Mouse (Mus musculus) myocyte (in vitro differentiated cells): ENCODE data around the gene Nlrp9b. TPM values are rescaled to one million over a fixed set of nuclear protein-coding genes. Genes with fewer than 3 reads are reported as not detected.

Experiments
- H3K27me3 ChIP-seq: one replicate; pipeline ENCODE4 v1.6.1; 2011; ENCODE audit not compliant: control insufficient read depth, insufficient read depth, insufficient read length
- H3K36me3 ChIP-seq: one replicate; pipeline ENCODE4 v1.6.1; 2011; ENCODE audit not compliant: control insufficient read depth, insufficient read depth
- H3K4me2 ChIP-seq: one replicate; pipeline ENCODE4 v1.6.1; 2011; ENCODE audit warnings: low read depth, control low read depth
- H3K4me3 ChIP-seq: one replicate; pipeline ENCODE4 v1.5.1; 2011; ENCODE audit warnings: mild to moderate bottlenecking, control low read depth, moderate library complexity
- H3K79me2 ChIP-seq: one replicate; pipeline ENCODE4 v1.6.1; 2011; ENCODE audit not compliant: control insufficient read depth, insufficient read depth
- H3ac ChIP-seq: one replicate; pipeline ENCODE4 v1.6.1; 2011; ENCODE audit not compliant: control insufficient read depth, insufficient read length
- CEBPB ChIP-seq: IDR thresholded peaks from 2 replicates; pipeline ENCODE4 v1.6.1; 2011; ENCODE audit warnings: mild to moderate bottlenecking, moderate library complexity; ENCODE audit not compliant: poor library complexity, insufficient read depth, severe bottlenecking
- E2F4 ChIP-seq: IDR thresholded peaks from one replicate; pipeline ENCODE4 v1.6.1; 2011; ENCODE audit warnings: mild to moderate bottlenecking, control low read depth, moderate library complexity; ENCODE audit not compliant: insufficient read depth
- MAX ChIP-seq: IDR thresholded peaks from one replicate; pipeline ENCODE4 v1.6.1; 2011; ENCODE audit warnings: low read depth, mild to moderate bottlenecking, control low read depth
- MYOD1 ChIP-seq, 3 experiments: IDR thresholded peaks; one replicate each; pipeline ENCODE4 v1.6.1; 2011; ENCODE audit warnings: control low read depth in 2 of 3, low read depth in 2 of 3, mild to moderate bottlenecking in 2 of 3, moderate library complexity in 1 of 3; ENCODE audit not compliant: insufficient read length in 2 of 3, control insufficient read depth in 1 of 3
- MYOG ChIP-seq, 3 experiments: IDR thresholded peaks; one replicate each; pipeline ENCODE4 v1.6.1; 2011; ENCODE audit warnings: control low read depth in 2 of 3, low read depth in 2 of 3, mild to moderate bottlenecking in 2 of 3; ENCODE audit not compliant: insufficient read length in 2 of 3, control insufficient read depth in 1 of 3, insufficient read depth in 1 of 3
- POLR2A ChIP-seq: IDR thresholded peaks from one replicate; pipeline ENCODE4 v1.6.1; 2011; ENCODE audit warnings: low read depth, mild to moderate bottlenecking, control low read depth, moderate library complexity; ENCODE audit not compliant: insufficient read length
- POLR2AphosphoS2 ChIP-seq: IDR thresholded peaks from one replicate; pipeline ENCODE4 v1.6.1; 2011; ENCODE audit warnings: low read depth, control low read depth; ENCODE audit not compliant: insufficient read length
- REST ChIP-seq: IDR thresholded peaks from one replicate; pipeline ENCODE4 v1.6.1; 2011; ENCODE audit warnings: mild to moderate bottlenecking, control low read depth, moderate library complexity; ENCODE audit not compliant: insufficient read depth, insufficient read length
- SRF ChIP-seq: IDR thresholded peaks from one replicate; pipeline ENCODE4 v1.6.1; 2011; ENCODE audit warnings: low read depth; ENCODE audit not compliant: control insufficient read depth, insufficient read length
- TCF12 ChIP-seq: IDR thresholded peaks from one replicate; pipeline ENCODE4 v1.6.1; 2011; ENCODE audit warnings: mild to moderate bottlenecking, control low read depth; ENCODE audit not compliant: poor library complexity, insufficient read depth, severe bottlenecking
- TCF3 ChIP-seq: IDR thresholded peaks from one replicate; pipeline ENCODE4 v1.6.1; 2011; ENCODE audit warnings: low read depth, control low read depth; ENCODE audit not compliant: insufficient read length
- USF1 ChIP-seq: IDR thresholded peaks from one replicate; pipeline ENCODE4 v1.6.1; 2011; ENCODE audit warnings: low read depth, mild to moderate bottlenecking, control low read depth, moderate library complexity
- polyA plus RNA-seq: library from polyadenylated mRNA; unstranded; fragments of >200 nt; fragmentation: generic; extraction: Trizol; gene quantifications from one replicate; pipeline ENCODE4 v1.2.1, GENCODE M21; 2012; ENCODE audit warnings: missing spikeins

The Nlrp9b gene
- polyA plus RNA-seq, 1 experiment = not detected

- Histone ChIP-seq H3K27me3 (no peaks in the 10 kb centered on the region), H3K36me3 (no peaks in the 10 kb centered on the region), H3ac (no peak overlapping the region), H3K79me2 (no peaks in the 10 kb centered on the region), H3K4me2 (peak overlapping the region; percentile 53), H3K4me3 (no peak overlapping the region)
- TF ChIP-seq POLR2A (no peak), E2F4 (no peak), CEBPB (0 out of 2 replicates have a peak, but pooled peaks have one; percentile 38), TCF3 (no peak), TCF12 (no peak), MYOD1 (IDR thresholded peaks at IDR 0.05; ENCODE audit: control insufficient read depth in 1 of 3, insufficient read length in 2 of 3, low read depth in 2 of 3) (peak in 1 of 3 experiments; percentile 15), SRF (no peak), REST (no peak)
These were observed 34.9 kb upstream of the Nlrp9b start for GRCm38 (mm10) chr7:19956341-19956781.

GRCm38 (mm10) chr7:19962423-19962822 is 28.8 kb upstream of the Nlrp9b start:
- Histone ChIP-seq H3K36me3 (no peaks in the 10 kb centered on the region), H3K4me2 (no peak overlapping the region), H3K4me3 (no peak overlapping the region), H3K27me3 (no peaks in the 10 kb centered on the region), H3K79me2 (no peaks in the 10 kb centered on the region), H3ac (no peak overlapping the region)
- TF ChIP-seq POLR2AphosphoS2 (no peak), TCF12 (no peak), MAX (no peak)

GRCm38 (mm10) chr7:19964985-19965579 is 26.2 kb upstream of the Nlrp9b start, which contains the start of gene Ceacam20:
Gene Ceacam20 (plus strand): TSS chr7:19965412.
- no peaks in the 10 kb centered on the region for H3K79me2 ChIP-seq
- H3K36me3 ChIP-seq = no peaks in the 10 kb centered on the region
- H3ac ChIP-seq = no peak within 1 kb of the TSS
- no peak within 1 kb of the TSS for H3K4me3 ChIP-seq
- no peak within 1 kb of the TSS for H3K4me2 ChIP-seq
- TF ChIP-seq POLR2AphosphoS2 (no peak), MYOG (IDR thresholded peaks at IDR 0.05; ENCODE audit: control insufficient read depth in 1 of 3, insufficient read depth in 1 of 3, insufficient read length in 2 of 3, low read depth in 2 of 3) (no peak), SRF (no peak), TCF3 (no peak), POLR2A (no peak), E2F4 (no peak), USF1 (no peak), TCF12 (no peak), MYOD1 (IDR thresholded peaks at IDR 0.05; ENCODE audit: control insufficient read depth in 1 of 3, insufficient read length in 2 of 3, low read depth in 2 of 3) (no peak), MAX (no peak), REST (no peak), CEBPB (no peak)
- no peaks in the 10 kb centered on the region for H3K27me3 ChIP-seq

- H3K4me2 ChIP-seq = no peak overlapping the region
- no peaks in the 10 kb centered on the region for H3K36me3 ChIP-seq
- no peak overlapping the region for H3ac ChIP-seq
- H3K79me2 ChIP-seq = no peaks in the 10 kb centered on the region
- TF ChIP-seq POLR2A = no peak
- TF ChIP-seq USF1 = no peak
- TF ChIP-seq MYOD1 (IDR thresholded peaks at IDR 0.05; ENCODE audit: control insufficient read depth in 1 of 3, insufficient read length in 2 of 3, low read depth in 2 of 3) = no peak
- H3K27me3 ChIP-seq = no peaks in the 10 kb centered on the region
- H3K4me3 ChIP-seq = no peak overlapping the region
These were observed 22.2 kb upstream of the Nlrp9b start for GRCm38 (mm10) chr7:19969106-19969505.

- no peaks in the 10 kb centered on the region for H3K79me2 ChIP-seq
- no peak overlapping the region for H3ac ChIP-seq
- no peaks in the 10 kb centered on the region for H3K36me3 ChIP-seq
- TF ChIP-seq POLR2AphosphoS2 (no peak), CEBPB (no peak), MYOD1 (IDR thresholded peaks at IDR 0.05; ENCODE audit: control insufficient read depth in 1 of 3, insufficient read length in 2 of 3, low read depth in 2 of 3) (no peak), POLR2A (no peak), REST (no peak), USF1 (no peak), MAX (no peak), MYOG (IDR thresholded peaks at IDR 0.05; ENCODE audit: control insufficient read depth in 1 of 3, insufficient read depth in 1 of 3, insufficient read length in 2 of 3, low read depth in 2 of 3) (no peak), TCF3 (no peak), TCF12 (no peak), E2F4 (no peak), SRF (no peak)
- no peak overlapping the region for H3K4me2 ChIP-seq
- no peaks in the 10 kb centered on the region for H3K27me3 ChIP-seq
- no peak overlapping the region for H3K4me3 ChIP-seq
These were observed 21.6 kb upstream of the Nlrp9b start for GRCm38 (mm10) chr7:19969541-19970090.
